Mouse (Mus musculus) G1E (cell line): Measurements from ENCODE around the gene Cmip. TPM values are rescaled to one million over a fixed set of nuclear protein-coding genes. Genes with fewer than 3 reads are reported as not detected.

Source experiments
- ATAC-seq: 2 replicates; pipeline ENCODE4 v1.8.0; 2016; ENCODE audit warnings: mild to moderate bottlenecking; ENCODE audit not compliant: insufficient number of reproducible peaks, poor library complexity, low FRiP score, severe bottlenecking; ENCODE audit errors: extremely low read depth
- DNase-seq: peaks from one replicate; pipeline ENCODE4 v3.0.0; 2012; ENCODE audit warnings: low spot score
- H3K27me3 ChIP-seq: 2 replicates; pipeline ENCODE4 v1.6.1; 2012; ENCODE audit warnings: mild to moderate bottlenecking, low read length, inconsistent platforms; ENCODE audit not compliant: insufficient read depth
- H3K36me3 ChIP-seq: replicated peaks from 2 replicates; pipeline ENCODE3; 2012; ENCODE audit warnings: mild to moderate bottlenecking, inconsistent platforms
- H3K4me1 ChIP-seq: 2 replicates; pipeline ENCODE4 v1.6.1; 2012; ENCODE audit warnings: low read depth, low read length, inconsistent platforms, mixed read lengths; ENCODE audit not compliant: insufficient read depth
- H3K4me3 ChIP-seq: 2 replicates; pipeline ENCODE4 v1.5.1; 2012; ENCODE audit warnings: low read depth, mild to moderate bottlenecking, inconsistent platforms, low read length, moderate library complexity, mixed read lengths
- H3K9me3 ChIP-seq: replicated peaks from 2 replicates; pipeline ENCODE4 v1.6.1; 2012; ENCODE audit warnings: inconsistent platforms
- CTCF ChIP-seq: IDR thresholded peaks from 2 replicates; pipeline ENCODE4 v1.5.1; 2012; ENCODE audit warnings: low read depth, low read length, inconsistent platforms, mixed read lengths
- GATA1 ChIP-seq: IDR thresholded peaks from 2 replicates; pipeline ENCODE4 v1.6.1; 2012; ENCODE audit warnings: borderline replicate concordance, low read length, inconsistent platforms, mixed read lengths
- GATA2 ChIP-seq: IDR thresholded peaks from 2 replicates; pipeline ENCODE4 v1.6.1; 2012; ENCODE audit warnings: low read depth, low read length, inconsistent platforms, borderline replicate concordance
- POLR2AphosphoS5 ChIP-seq: IDR thresholded peaks from 2 replicates; pipeline ENCODE4 v1.6.1; 2012; ENCODE audit warnings: low read depth, low read length, inconsistent platforms; ENCODE audit not compliant: insufficient replicate concordance
- TAL1 ChIP-seq: conservative IDR thresholded peaks from 2 replicates; pipeline ENCODE4 v1.6.1; 2012; ENCODE audit warnings: low read depth, low read length, inconsistent platforms, mixed read lengths
- polyA plus RNA-seq: library from polyadenylated mRNA; stranded (reverse); fragments of >175 nt; gene quantifications from 2 replicates; pipeline ENCODE4 v1.2.3, GENCODE M21; 2012
- total RNA-seq, 2 experiments: library from RNA; stranded (forward) in 1 of 2; stranded (reverse) in 1 of 2; fragments of 200-1000 nt in 1 of 2; fragments of >200 nt in 1 of 2; fragmentation: Nextera tagmentation in 1 of 2; gene quantifications; 2 replicates each; pipeline ENCODE4 v1.2.3; 2014 to 2017

The Cmip gene
- total and polyA plus RNA-seq, 3 experiments, result 5.8 to 88.8 (median 65.3) TPM

- H3K4me3 ChIP-seq, result no peak overlapping the region
- H3K9me3 ChIP-seq, result no peaks in the 10 kb centered on the region
- TF ChIP-seq POLR2AphosphoS5 (no peak), GATA1 (no peak)
- no peaks in the 10 kb centered on the region for H3K36me3 ChIP-seq
- H3K27me3 ChIP-seq, result peaks cover 21% of the 10 kb centered on the region
- no peak for ATAC-seq
- no peak for DNase-seq
- H3K4me1 ChIP-seq, result peaks cover 7% of the 10 kb centered on the region
Measured at GRCm38 (mm10) chr8:117226306-117226705, 30.6 kb upstream of the Cmip start.

- no peak for ATAC-seq
Measured at GRCm38 (mm10) chr8:117227339-117227738, 29.5 kb upstream of the Cmip start.

GRCm38 (mm10) chr8:117233199-117233598 is 23.7 kb upstream of the Cmip start:
- Histone ChIP-seq H3K4me3 (no peak overlapping the region), H3K36me3 (no peaks in the 10 kb centered on the region), H3K4me1 (peaks cover 9% of the 10 kb centered on the region), H3K9me3 (no peaks in the 10 kb centered on the region), H3K27me3 (peaks cover 19% of the 10 kb centered on the region)
- DNase-seq (no peak), ATAC-seq (no peak)
- TF ChIP-seq POLR2AphosphoS5, result no peak
- TF ChIP-seq TAL1, result no peak
- no peak for TF ChIP-seq CTCF
- TF ChIP-seq GATA1, result no peak
- TF ChIP-seq GATA2, result no peak

More at GRCm38 (mm10) chr8:117227339-117227738, 29.5 kb upstream of the Cmip start:
- peaks cover 7% of the 10 kb centered on the region for H3K4me1 ChIP-seq
- H3K27me3 ChIP-seq, result peaks cover 15% of the 10 kb centered on the region
- DNase-seq, result no peak
- no peak overlapping the region for H3K4me3 ChIP-seq
- no peaks in the 10 kb centered on the region for H3K36me3 ChIP-seq
- no peaks in the 10 kb centered on the region for H3K9me3 ChIP-seq
- TF ChIP-seq GATA1 (no peak), GATA2 (no peak), CTCF (no peak), POLR2AphosphoS5 (no peak), TAL1 (no peak)

GRCm38 (mm10) chr8:117236531-117236930 is 20.3 kb upstream of the Cmip start:
- Histone ChIP-seq H3K4me1 (peaks cover 9% of the 10 kb centered on the region), H3K4me3 (no peak overlapping the region), H3K36me3 (no peaks in the 10 kb centered on the region), H3K27me3 (peaks cover 26% of the 10 kb centered on the region), H3K9me3 (no peaks in the 10 kb centered on the region)
- no peak for TF ChIP-seq CTCF
- TF ChIP-seq TAL1, result no peak
- TF ChIP-seq GATA2, result no peak
- TF ChIP-seq GATA1, result no peak
- TF ChIP-seq POLR2AphosphoS5, result no peak
- ATAC-seq (no peak), DNase-seq (no peak)

GRCm38 (mm10) chr8:117240326-117240725 is 16.5 kb upstream of the Cmip start:
- H3K4me1 ChIP-seq, result peaks cover 2% of the 10 kb centered on the region; the same call in 1 of the 2 replicates
- no peak overlapping the region for H3K4me3 ChIP-seq
- H3K36me3 ChIP-seq, result no peaks in the 10 kb centered on the region
- TF ChIP-seq TAL1 (no peak), GATA1 (no peak), GATA2 (no peak), POLR2AphosphoS5 (no peak), CTCF (no peak)
- ATAC-seq (no peak), DNase-seq (no peak)
- no peaks in the 10 kb centered on the region for H3K9me3 ChIP-seq
- peaks cover 23% of the 10 kb centered on the region for H3K27me3 ChIP-seq

GRCm38 (mm10) chr8:117240841-117241494 is 15.9 kb upstream of the Cmip start:
- Histone ChIP-seq H3K4me1 (peaks cover 2% of the 10 kb centered on the region; the same call in 1 of the 2 replicates), H3K27me3 (peaks cover 23% of the 10 kb centered on the region), H3K36me3 (no peaks in the 10 kb centered on the region), H3K4me3 (no peak overlapping the region), H3K9me3 (no peaks in the 10 kb centered on the region)
- no peak for TF ChIP-seq POLR2AphosphoS5
- TF ChIP-seq GATA2, result no peak
- TF ChIP-seq CTCF, result no peak
- TF ChIP-seq TAL1, result no peak
- TF ChIP-seq GATA1, result no peak
- no peak for DNase-seq
- ATAC-seq, result no peak
